Mouse (Mus musculus) megakaryocyte, embryonic 14.5 days (primary cell): ENCODE data around the gene Adam29. TPM values are rescaled to one million over a fixed set of nuclear protein-coding genes. Genes with fewer than 3 reads are reported as not detected.

ENCODE experiments used
- H3K27me3 ChIP-seq: replicated peaks from 2 replicates; pipeline ENCODE3; 2012; ENCODE audit warnings: inconsistent platforms
- H3K36me3 ChIP-seq: replicated peaks from 2 replicates; pipeline ENCODE3; 2012; ENCODE audit warnings: low read length, inconsistent platforms, mixed read lengths
- H3K4me1 ChIP-seq: 2 replicates; pipeline ENCODE4 v1.6.1; 2012; ENCODE audit warnings: inconsistent platforms
- H3K4me3 ChIP-seq: replicated peaks from 2 replicates; pipeline ENCODE3; 2012; ENCODE audit warnings: moderate library complexity, mild to moderate bottlenecking, inconsistent platforms
- H3K9me3 ChIP-seq: 2 replicates; pipeline ENCODE4 v1.6.1; 2012; ENCODE audit warnings: inconsistent platforms
- FLI1 ChIP-seq: IDR thresholded peaks from 2 replicates; pipeline ENCODE4 v1.6.1; 2012; ENCODE audit warnings: low read length, inconsistent platforms, mixed read lengths
- GATA1 ChIP-seq: IDR thresholded peaks from 3 replicates; pipeline ENCODE4 v1.6.1; 2012; ENCODE audit warnings: mixed read lengths, low read length, inconsistent platforms, borderline replicate concordance
- polyA plus RNA-seq: library from polyadenylated mRNA; stranded (reverse); fragments of >175 nt; gene quantifications from 2 replicates; pipeline ENCODE4 v1.2.3, GENCODE M21; 2012; ENCODE audit warnings: low replicate concordance; ENCODE audit not compliant: insufficient read depth

Gene Adam29
- polyA plus RNA-seq: 0.61 TPM in 1 of 2 replicates, not detected in the other

DNA sequence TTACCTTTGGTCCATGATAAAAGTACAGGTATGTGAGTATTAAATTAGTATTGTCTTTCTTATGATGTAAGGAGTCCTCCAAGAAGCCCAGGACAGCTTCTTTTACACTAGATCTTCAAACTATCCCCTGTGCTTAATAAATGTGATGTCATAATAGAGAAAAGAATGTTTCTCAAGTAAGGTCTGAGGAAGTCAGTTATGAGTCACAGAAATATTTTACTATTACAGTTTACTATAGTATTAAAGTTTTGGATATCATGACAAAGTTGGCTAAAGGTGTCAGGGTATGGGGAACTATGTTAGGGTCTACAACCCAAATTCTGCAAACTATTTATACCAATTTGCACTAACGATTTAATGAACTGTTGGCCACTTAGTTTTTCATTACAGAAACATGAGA, at the start of gene Adam29:
Gene Adam29, minus strand, starts transcription at position 101 of the 400 bp plus-strand sequence.
- TF ChIP-seq GATA1 (no peak), FLI1 (no peak)
- H3K36me3 ChIP-seq: no peaks in the 10 kb centered on the region
- no peak within 1 kb of the TSS for H3K4me3 ChIP-seq
- H3K9me3 ChIP-seq: no peaks in the 10 kb centered on the region
- no peaks in the 10 kb centered on the region for H3K27me3 ChIP-seq
- H3K4me1 ChIP-seq: no peaks in the 10 kb centered on the region

DNA sequence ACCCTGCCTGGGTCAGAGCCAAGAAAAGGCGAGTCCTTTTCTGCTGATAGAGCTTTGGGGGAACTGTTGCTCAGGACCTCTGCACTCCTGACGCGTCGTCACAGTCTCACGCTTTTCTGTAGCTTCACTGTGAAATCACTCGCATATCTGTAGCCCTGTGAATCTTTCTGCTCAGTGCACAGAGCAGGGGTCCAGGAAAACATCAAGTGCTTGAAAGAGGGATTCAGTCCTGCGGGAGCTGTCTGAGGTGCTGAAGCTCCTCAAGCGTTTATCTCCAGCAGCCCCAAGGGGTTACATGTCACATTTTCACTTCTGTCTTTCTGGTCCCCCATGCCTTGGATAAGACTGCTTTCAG, 33.8 kb upstream of the Adam29 start:
- Histone ChIP-seq H3K27me3 (no peaks in the 10 kb centered on the region), H3K9me3 (no peaks in the 10 kb centered on the region; the same call in 1 of the 2 replicates), H3K4me1 (no peaks in the 10 kb centered on the region), H3K36me3 (no peaks in the 10 kb centered on the region), H3K4me3 (no peak overlapping the region)
- TF ChIP-seq GATA1: no peak
- TF ChIP-seq FLI1: no peak

DNA sequence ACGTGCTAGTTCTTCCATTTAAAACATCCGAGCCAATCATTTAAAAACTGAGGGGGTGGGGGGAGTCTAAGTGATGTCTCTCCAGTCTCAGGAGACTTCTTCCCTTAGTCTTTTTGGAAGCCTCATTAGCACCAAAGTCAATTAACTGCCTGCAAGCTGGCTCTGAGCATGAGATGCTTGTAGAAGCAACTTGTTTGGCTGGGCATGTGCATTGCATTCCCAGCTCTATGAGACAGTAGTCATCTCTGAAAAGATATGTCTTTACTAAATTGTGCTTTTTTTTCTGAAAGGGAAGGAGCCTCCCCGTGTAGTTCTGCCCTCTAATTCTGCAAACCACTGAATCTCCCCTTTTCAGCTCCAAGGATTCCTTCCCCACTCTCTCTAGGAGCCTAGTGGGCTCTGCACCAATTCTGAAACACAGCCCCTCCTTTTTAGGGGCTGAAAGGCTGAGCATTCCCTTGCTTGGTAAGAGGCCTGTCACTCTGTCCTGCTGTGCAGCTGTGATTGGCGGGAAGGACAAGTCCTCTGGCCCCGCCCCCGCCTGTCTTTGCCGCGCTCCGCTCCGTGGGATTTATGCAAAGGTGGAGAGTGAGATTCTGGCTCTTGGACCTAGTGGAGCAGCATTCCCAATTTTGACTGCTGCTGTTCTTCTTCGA, 33.2 kb upstream of the Adam29 start, which contains the start of gene Glra3:
Gene Glra3, plus strand, starts transcription at position 591 of the 656 bp plus-strand sequence.
- H3K36me3 ChIP-seq: no peaks in the 10 kb centered on the region
- TF ChIP-seq GATA1: no peak
- no peak for TF ChIP-seq FLI1

More for the DNA sequence above, 33.2 kb upstream of the Adam29 start, which contains the start of gene Glra3:
- H3K9me3 ChIP-seq: no peaks in the 10 kb centered on the region; the same call in 1 of the 2 replicates
- H3K4me3 ChIP-seq: no peak within 1 kb of the TSS
- no peaks in the 10 kb centered on the region for H3K4me1 ChIP-seq
- no peaks in the 10 kb centered on the region for H3K27me3 ChIP-seq

Other genes starting within 250 kb of the Adam29 start
- not detected in 2 replicates for gene Glra3, start 33.5 kb upstream of the Adam29 start, polyA plus RNA-seq